ENCODE assay signal across 9 mouse cellular contexts in genomic region chr2:164939106-164939505, GRCm38 (mm10). TPM values are rescaled to one million over a fixed set of nuclear protein-coding genes. Genes with fewer than 3 reads are reported as not detected.
A peak's percentile ranks its signal among the peaks of the same experiment; 100 is the strongest.
DNase-seq lines count a peak whose midpoint lies in the region; ATAC-seq and TF ChIP-seq lines count a peak whose summit lies in the region.
"Had no signal": no experiment of that assay in that cellular context is flagged by ENCODE, and none has a peak within 500 bp of the region (broad histone marks: within the 10 kb centered on the region; RNA-seq: fewer than 3 reads in every experiment).

No protein-coding gene starts in this region.

- no peaks in the 10 kb centered on the region for H3K9me3 ChIP-seq in heart, embryonic 10.5 days
- H3K9me3 ChIP-seq in limb, embryonic 10.5 days (replicated peaks), result no peaks in the 10 kb centered on the region
- H3K9me3 ChIP-seq in stomach, embryonic 16.5 days (replicated peaks; ENCODE audit: control insufficient read depth, low read length), result no peaks in the 10 kb centered on the region

- ATAC-seq in stomach, embryonic 16.5 days (ENCODE audit: insufficient read depth, low FRiP score), result no peak

- H3K9ac ChIP-seq in stomach, embryonic 16.5 days (ENCODE audit: low read length), result peak overlapping the region; percentile 11

- peaks cover 75% of the 10 kb centered on the region for H3K27me3 ChIP-seq in heart, embryonic 10.5 days (ENCODE audit: insufficient read depth, poor library complexity, severe bottlenecking)
- no peaks in the 10 kb centered on the region for H3K27me3 ChIP-seq in testis, adult 2 months (ENCODE audit: control insufficient read depth, insufficient read depth, low read length)
- H3K27me3 ChIP-seq in limb, embryonic 10.5 days (ENCODE audit: low read depth, poor library complexity, severe bottlenecking), result peaks cover 73% of the 10 kb centered on the region
- peaks cover 26% of the 10 kb centered on the region for H3K27me3 ChIP-seq in stomach, embryonic 16.5 days (ENCODE audit: control insufficient read depth, insufficient read depth, low read length)

- no peaks in the 10 kb centered on the region for H3K36me3 ChIP-seq in heart, embryonic 10.5 days
- no peaks in the 10 kb centered on the region for H3K36me3 ChIP-seq in testis, adult 2 months (ENCODE audit: control insufficient read depth, insufficient read depth, low read length)
- no peaks in the 10 kb centered on the region for H3K36me3 ChIP-seq in limb, embryonic 10.5 days
- no peaks in the 10 kb centered on the region for H3K36me3 ChIP-seq in stomach, embryonic 16.5 days (ENCODE audit: control insufficient read depth, insufficient read depth, low read length)

- peak overlapping the region; percentile 56 for H3K4me3 ChIP-seq in heart, embryonic 10.5 days
- peak overlapping the region; percentile 44 for H3K4me3 ChIP-seq in testis, adult 2 months (ENCODE audit: control insufficient read depth, low read depth, low read length)
- peak overlapping the region; percentile 48 for H3K4me3 ChIP-seq in limb, embryonic 10.5 days
- H3K4me3 ChIP-seq in stomach, embryonic 16.5 days (replicated peaks; ENCODE audit: low read length), result peak overlapping the region; percentile 36

- 4% methylated on average over 11 of the region's 11 CpGs for WGBS in heart, embryonic 10.5 days
- WGBS in limb, embryonic 10.5 days, result 2% methylated on average over 11 of the region's 11 CpGs
- 6% methylated on average over 11 of the region's 11 CpGs for WGBS in stomach, embryonic 16.5 days

- no peak for TF ChIP-seq POLR2A in testis, adult 2 months (IDR thresholded peaks at IDR 0.05; ENCODE audit: control insufficient read depth, low read depth, low read length)

- peak overlapping the region; percentile 51 for H3K4me2 ChIP-seq in stomach, embryonic 16.5 days (ENCODE audit: low read depth, low read length)

- 0 out of 2 replicates have a peak overlapping the region, but pooled peaks have one; percentile 11 for H3K27ac ChIP-seq in heart, embryonic 10.5 days
- H3K27ac ChIP-seq in testis, adult 2 months (ENCODE audit: control insufficient read depth, insufficient read depth, low read depth, low read length), result no peak overlapping the region
- H3K27ac ChIP-seq in limb, embryonic 10.5 days, result peak overlapping the region; percentile 43; the same call in 1 of the 2 replicates
- no peak overlapping the region for H3K27ac ChIP-seq in stomach, embryonic 16.5 days (ENCODE audit: low read length)

- peaks cover 35% of the 10 kb centered on the region for H3K4me1 ChIP-seq in heart, embryonic 10.5 days
- H3K4me1 ChIP-seq in testis, adult 2 months (ENCODE audit: control insufficient read depth, insufficient read depth, low read length), result peaks cover 14% of the 10 kb centered on the region
- peaks cover 51% of the 10 kb centered on the region for H3K4me1 ChIP-seq in limb, embryonic 10.5 days
- H3K4me1 ChIP-seq in stomach, embryonic 16.5 days (ENCODE audit: control insufficient read depth, insufficient read depth, low read length), result peaks cover 14% of the 10 kb centered on the region

- no peak for DNase-seq in heart, embryonic 10.5 days (ENCODE audit: low spot score)
- DNase-seq in heart, postnatal 10 days, result no peak
- no peak for DNase-seq in testis, postnatal 14 days (ENCODE audit: low spot score)
- DNase-seq in limb, embryonic 10.5 days (ENCODE audit: low spot score), result no peak
- DNase-seq in urinary bladder, postnatal 10 days (ENCODE audit: low spot score), result no peak
- no peak for DNase-seq in frontal cortex, postnatal 25 days (ENCODE audit: low spot score in 2 of 2)

- intact Hi-C loops in heart, postnatal 10 days (cut with DNase I), result no loop called here

- no peak for TF ChIP-seq CTCF in testis, adult 2 months (IDR thresholded peaks at IDR 0.05; ENCODE audit: control insufficient read depth, insufficient read depth, insufficient replicate concordance, low read depth, low read length)

RNA-seq across cellular contexts. Expression of gene Mmp9, which starts 1.5 kb away (rescaled TPM):
- 0.53 and 1.1 TPM in 2 replicates for polyA plus RNA-seq in heart, embryonic 10.5 days (2016; fragmentation: Nextera tagmentation; extraction: Ambion mirVana)
- total RNA-seq in heart, postnatal 10 days (2021), result under 1 TPM; 0.47 to 0.89 TPM
- 0.37 and 0.61 TPM in 2 replicates for polyA plus RNA-seq in testis, adult 2 months (2012; rRNA removed)
- polyA plus RNA-seq in limb, embryonic 10.5 days (2016; fragmentation: Nextera tagmentation; extraction: Ambion mirVana), result 0.31 and 0.33 TPM in 2 replicates
- polyA plus RNA-seq in stomach, embryonic 16.5 days (2015; fragmentation: Nextera tagmentation; extraction: Ambion mirVana), result 5.4 and 5.5 TPM in 2 replicates
- total RNA-seq: CH12.LX had no signal

RNA-seq across cellular contexts. Expression of gene Slc12a5, which starts 21.5 kb away (rescaled TPM):
- 0.74 and 0.92 TPM in 2 replicates for polyA plus RNA-seq in heart, embryonic 10.5 days (2016; fragmentation: Nextera tagmentation; extraction: Ambion mirVana)
- under 1 TPM; 0.72 to 0.79 TPM for total RNA-seq in heart, postnatal 10 days (2021)
- 15.9 and 16.6 TPM in 2 replicates for polyA plus RNA-seq in testis, adult 2 months (2012; rRNA removed)
- polyA plus RNA-seq in limb, embryonic 10.5 days (2016; fragmentation: Nextera tagmentation; extraction: Ambion mirVana), result 0.83 and 1.0 TPM in 2 replicates
- 0.26 and 0.46 TPM in 2 replicates for polyA plus RNA-seq in stomach, embryonic 16.5 days (2015; fragmentation: Nextera tagmentation; extraction: Ambion mirVana)

RNA-seq across cellular contexts. Expression of gene Zfp335, which starts 27.5 kb away (rescaled TPM):
- polyA plus RNA-seq in heart, embryonic 10.5 days (2016; fragmentation: Nextera tagmentation; extraction: Ambion mirVana), result 12.6 and 13.5 TPM in 2 replicates
- total RNA-seq in heart, postnatal 10 days (2021), result 10 to 100 TPM; 11.5 to 12.2 TPM
- 9.8 and 10.6 TPM in 2 replicates for polyA plus RNA-seq in testis, adult 2 months (2012; rRNA removed)
- 18.0 and 21.3 TPM in 2 replicates for polyA plus RNA-seq in limb, embryonic 10.5 days (2016; fragmentation: Nextera tagmentation; extraction: Ambion mirVana)
- 11.3 and 12.4 TPM in 2 replicates for polyA plus RNA-seq in stomach, embryonic 16.5 days (2015; fragmentation: Nextera tagmentation; extraction: Ambion mirVana)

Comparison
In these comparisons a context has a peak if more than half of its experiments do, and no peak if none do; other contexts are left out.
1. H3K27ac ChIP-seq: peak in heart, embryonic 10.5 days (single experiment) and limb, embryonic 10.5 days (single experiment); none in testis, adult 2 months (single experiment) and stomach, embryonic 16.5 days (single experiment).
2. Peak in every context shown above with its lines, with median percentiles within 50 percentile points of each other: H3K4me3 ChIP-seq.